Mouse (Mus musculus): ENCODE results near the gene Prkcg. TPM values are rescaled to one million over a fixed set of nuclear protein-coding genes. Genes with fewer than 3 reads are reported as not detected.

Gene Prkcg
- total and polyA plus RNA-seq, 3 experiments, result 0.15 to 3.0 (median 0.17) TPM

DNA sequence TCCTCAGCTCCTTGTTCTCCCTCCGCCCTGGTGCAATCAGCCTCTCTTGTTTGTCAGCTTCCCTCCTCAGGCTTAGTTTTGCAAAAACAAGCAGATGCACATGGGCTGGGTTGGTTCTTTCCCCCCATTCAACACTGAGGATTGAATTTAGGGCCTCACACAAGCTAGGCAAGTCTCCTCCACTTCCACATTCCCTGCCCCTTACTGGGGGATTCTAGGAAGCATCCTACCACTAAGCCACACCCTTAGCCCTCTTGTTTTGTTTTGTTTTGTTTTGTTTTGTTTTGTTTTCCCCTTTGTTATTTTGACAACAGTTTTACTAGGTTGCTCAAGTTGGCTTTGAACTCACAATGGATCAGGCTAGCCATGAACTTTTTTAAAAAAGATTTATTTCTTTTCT is 71.7 kb downstream of the Prkcg start:
- no peak for DNase-seq (ENCODE audit: extremely low read depth)
- dilution Hi-C loops (cut with MboI; ENCODE audit: extremely low pct_ligation_motif_present, extremely low pct_unique_long_range_greater_than_20kb, low sequenced_read_pairs), result no loop called here
- TF ChIP-seq NELFE (IDR thresholded peaks at IDR 0.05; ENCODE audit: low read depth, low read length) (no peak), IRF4 (IDR thresholded peaks at IDR 0.05; ENCODE audit: low read depth, low read length) (no peak), JUND (conservative IDR thresholded peaks at IDR 0.05; ENCODE audit: low read depth, low read length) (no peak), ZNF384 (IDR thresholded peaks at IDR 0.05; ENCODE audit: low read depth, low read length) (no peak), RCOR1 (conservative IDR thresholded peaks at IDR 0.05; ENCODE audit: low read depth, low read length) (no peak), POLR2A (IDR thresholded peaks at IDR 0.05; ENCODE audit: low read depth, low read length) (no peak), PAX5 (IDR thresholded peaks at IDR 0.05; ENCODE audit: low read length) (no peak), MXI1 (IDR thresholded peaks at IDR 0.05; ENCODE audit: low read depth, low read length) (no peak), EP300 (IDR thresholded peaks at IDR 0.05; ENCODE audit: low read length) (no peak), BHLHE40 (IDR thresholded peaks at IDR 0.05; ENCODE audit: low read depth, low read length) (no peak), MAFK (IDR thresholded peaks at IDR 0.05; ENCODE audit: insufficient replicate concordance, low read length) (no peak), CTCF (conservative IDR thresholded peaks at IDR 0.05 in 1 of 2, IDR thresholded peaks at IDR 0.05 in 1 of 2; ENCODE audit: low read depth in 2 of 2, low read length in 2 of 2) (no peak)
- Histone ChIP-seq H3K9me3 (replicated peaks; ENCODE audit: low read length) (no peaks in the 10 kb centered on the region), H3K79me2 (replicated peaks; ENCODE audit: control insufficient read depth, extremely low read depth, insufficient read depth, poor library complexity, severe bottlenecking) (no peaks in the 10 kb centered on the region), H3K36me3 (replicated peaks in 1 of 2; ENCODE audit: control insufficient read depth in 1 of 2, insufficient read depth in 1 of 2, low read length in 1 of 2) (no peaks in the 10 kb centered on the region), H3K4me3 (replicated peaks in 1 of 3; ENCODE audit: low read depth in 2 of 3, low read length in 2 of 3, poor library complexity in 1 of 3) (no peak overlapping the region), H3K4me2 (ENCODE audit: insufficient read depth, low read depth, poor library complexity, severe bottlenecking) (no peak overlapping the region), H3K4me1 (ENCODE audit: control insufficient read depth in 1 of 2, insufficient read depth in 2 of 2) (peaks cover 0 to 8% of the 10 kb centered on the region in 2 experiments; a peak in 2 of 4 replicates), H3K9ac (ENCODE audit: insufficient read depth, low read depth) (no peak overlapping the region), H3K27ac (ENCODE audit: insufficient read depth, low read depth) (no peak overlapping the region), H3K27me3 (replicated peaks) (no peaks in the 10 kb centered on the region)
- in situ Hi-C loops (cut with MboI; ENCODE audit: low pct_ligation_motif_present, low pct_unique_long_range_greater_than_20kb, low sequenced_read_pairs), result no loop called here

DNA sequence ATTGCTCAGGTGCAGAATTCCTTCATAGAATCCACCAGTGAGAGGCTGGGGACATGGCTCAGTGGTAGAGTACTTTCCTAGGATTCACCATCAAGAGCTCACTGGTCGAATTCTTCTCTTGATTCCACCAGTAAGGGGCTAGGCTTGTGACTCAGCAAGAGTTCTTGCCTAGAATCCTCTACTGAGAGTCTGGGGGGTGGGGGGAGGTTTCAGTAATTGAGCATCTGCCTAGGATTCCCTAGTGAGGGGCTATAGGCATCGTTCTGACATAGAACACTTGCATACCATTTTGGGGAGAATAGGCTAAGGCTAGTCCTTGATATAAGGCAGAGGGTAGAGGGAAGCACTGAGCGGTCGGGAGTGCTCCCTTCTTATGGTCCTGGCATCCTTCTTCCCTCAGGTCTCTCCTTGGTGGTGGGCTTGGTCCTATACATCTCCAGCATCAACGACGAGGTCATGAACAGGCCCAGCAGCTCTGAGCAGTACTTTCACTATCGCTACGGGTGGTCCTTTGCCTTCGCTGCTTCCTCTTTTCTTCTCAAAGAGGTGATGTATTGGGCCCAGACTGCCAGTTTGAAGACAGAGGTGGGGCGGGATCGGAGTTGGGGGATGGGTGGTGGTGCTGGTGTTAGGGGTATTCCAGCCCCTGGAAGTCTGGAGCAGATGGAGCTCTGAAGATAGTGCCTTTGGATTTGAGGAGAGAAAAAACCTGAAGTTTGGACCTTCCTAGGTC is 76.7 kb downstream of the Prkcg start:
- peak overlapping the region; percentile 4; the same call in 1 of the 2 replicates for H3K9ac ChIP-seq (ENCODE audit: insufficient read depth, low read depth)
- H3K4me3 ChIP-seq (replicated peaks in 1 of 3; ENCODE audit: low read depth in 2 of 3, low read length in 2 of 3, poor library complexity in 1 of 3), result peak overlapping the region in 1 of 3 experiments; percentile 2

More for the DNA sequence above, 76.7 kb downstream of the Prkcg start:
- dilution Hi-C loops (cut with MboI; ENCODE audit: extremely low pct_ligation_motif_present, extremely low pct_unique_long_range_greater_than_20kb, low sequenced_read_pairs), result no loop called here
- no peak overlapping the region for H3K27ac ChIP-seq (ENCODE audit: insufficient read depth, low read depth)
- H3K4me2 ChIP-seq (ENCODE audit: insufficient read depth, low read depth, poor library complexity, severe bottlenecking), result peak overlapping the region; percentile 9
- no peaks in the 10 kb centered on the region for H3K79me2 ChIP-seq (replicated peaks; ENCODE audit: control insufficient read depth, extremely low read depth, insufficient read depth, poor library complexity, severe bottlenecking)
- no peaks in the 10 kb centered on the region for H3K36me3 ChIP-seq (replicated peaks in 1 of 2; ENCODE audit: control insufficient read depth in 1 of 2, insufficient read depth in 1 of 2, low read length in 1 of 2)
- in situ Hi-C loops (cut with MboI; ENCODE audit: low pct_ligation_motif_present, low pct_unique_long_range_greater_than_20kb, low sequenced_read_pairs), result no loop called here
- peak; percentile 74 for DNase-seq (ENCODE audit: extremely low read depth)
- no peaks in the 10 kb centered on the region for H3K9me3 ChIP-seq (replicated peaks; ENCODE audit: low read length)
- H3K27me3 ChIP-seq (replicated peaks), result no peaks in the 10 kb centered on the region
- TF ChIP-seq MEF2A (IDR thresholded peaks at IDR 0.05; ENCODE audit: borderline replicate concordance, low read depth, low read length), result 0 out of 2 replicates have a peak, but pooled peaks have one; percentile 25
- no peak for TF ChIP-seq ZC3H11A (IDR thresholded peaks at IDR 0.05; ENCODE audit: low read depth, low read length)
- TF ChIP-seq IRF4 (IDR thresholded peaks at IDR 0.05; ENCODE audit: low read depth, low read length), result peak; percentile 35; the same call in 1 of the 2 replicates
- TF ChIP-seq TCF12 (IDR thresholded peaks at IDR 0.05; ENCODE audit: low read depth, low read length), result no peak
- no peak for TF ChIP-seq USF1 (IDR thresholded peaks at IDR 0.05; ENCODE audit: low read depth, low read length)
- no peak for TF ChIP-seq RCOR1 (conservative IDR thresholded peaks at IDR 0.05; ENCODE audit: low read depth, low read length)
- TF ChIP-seq CHD2 (IDR thresholded peaks at IDR 0.05; ENCODE audit: low read length), result peak; percentile 52
- H3K4me1 ChIP-seq (ENCODE audit: control insufficient read depth in 1 of 2, insufficient read depth in 2 of 2), result peaks cover 0 to 18% of the 10 kb centered on the region in 2 experiments; a peak in 3 of 4 replicates
